8 mouse cellular contexts compared by ENCODE assay signal in genomic region chr3:99885187-99885811, GRCm38 (mm10). TPM values are rescaled to one million over a fixed set of nuclear protein-coding genes. Genes with fewer than 3 reads are reported as not detected.
A peak's percentile ranks its signal among the peaks of the same experiment; 100 is the strongest.
DNase-seq lines count a peak whose midpoint lies in the region; ATAC-seq lines count a peak whose summit lies in the region.

Gene Spag17, plus strand, starts transcription at chr3:99885406.

- H3K4me1 ChIP-seq in kidney, embryonic 16.5 days (ENCODE audit: insufficient read depth, low read length), result 0 out of 2 replicates have a peak, but pooled peaks cover 6% of the 10 kb centered on the region

- H3K4me3 ChIP-seq in kidney, embryonic 16.5 days (ENCODE audit: low read length), result no peak within 1 kb of the TSS

- no peak within 1 kb of the TSS for H3K27ac ChIP-seq in kidney, embryonic 16.5 days (ENCODE audit: low read length)

- DNase-seq in adrenal gland, postnatal 36 days, result peak; percentile 6 to 10
- no peak for DNase-seq in adrenal gland, postnatal 25 days
- peak; percentile 58 for DNase-seq in urinary bladder, postnatal 14 days (ENCODE audit: low spot score)
- DNase-seq in urinary bladder, postnatal 36 days (ENCODE audit: low spot score in 2 of 2), result no peak
- peak; percentile 51 for DNase-seq in lung, postnatal 14 days
- DNase-seq in T-cell, adult 2 months (ENCODE audit: low spot score), result no peak
- no peak for DNase-seq in MN1 (ENCODE audit: low spot score)

- ATAC-seq in kidney, embryonic 16.5 days (ENCODE audit: low FRiP score, low TSS enrichment), result peak; percentile 68

- no peaks in the 10 kb centered on the region for H3K36me3 ChIP-seq in kidney, embryonic 16.5 days (ENCODE audit: insufficient read depth, low read length)

- no peaks in the 10 kb centered on the region for H3K27me3 ChIP-seq in kidney, embryonic 16.5 days (ENCODE audit: insufficient read depth, low read length)

- 37% methylated on average over 16 of the region's 16 CpGs for WGBS in kidney, embryonic 16.5 days

- H3K4me2 ChIP-seq in kidney, embryonic 16.5 days (replicated peaks; ENCODE audit: low read depth, low read length), result peak within 1 kb of the TSS; percentile 20; the same call in 1 of the 2 replicates

- H3K9me3 ChIP-seq in kidney, embryonic 16.5 days (ENCODE audit: low read length), result no peaks in the 10 kb centered on the region

- no peak within 1 kb of the TSS for H3K9ac ChIP-seq in kidney, embryonic 16.5 days (replicated peaks; ENCODE audit: low read length)

RNA-seq across cellular contexts. Expression of gene Spag17, which starts in this region (rescaled TPM):
- total RNA-seq in adrenal gland, postnatal 36 days (2021), result not detected
- not detected in 2 replicates for total RNA-seq in adrenal gland, postnatal 25 days (2021)
- polyA plus RNA-seq in kidney, embryonic 16.5 days (2015; fragmentation: Nextera tagmentation; extraction: Ambion mirVana), result 0.60 and 0.75 TPM in 2 replicates

Comparison
In these comparisons a context has a peak if more than half of its experiments do, and no peak if none do; other contexts are left out.
1. DNase-seq: peak in urinary bladder, postnatal 14 days (single experiment) and lung, postnatal 14 days (single experiment); none in adrenal gland, postnatal 25 days (single experiment), urinary bladder, postnatal 36 days (0 of 2), T-cell, adult 2 months (single experiment) and MN1 (single experiment).
2. Peak in DNase-seq in adrenal gland, postnatal 36 days; RNA of the gene not detected or under 1 TPM.
3. Peak in ATAC-seq and H3K4me2 ChIP-seq in kidney, embryonic 16.5 days; RNA of the gene not detected or under 1 TPM.